Mouse (Mus musculus) limb, embryonic 15.5 days (tissue): ENCODE results near the gene Sgta. TPM values are rescaled to one million over a fixed set of nuclear protein-coding genes. Genes with fewer than 3 reads are reported as not detected.
"Not testable (repeated sequence)": the region's sequence is repeated elsewhere in the genome, so short reads cannot be mapped to it uniquely, and the experiment has no call there.

Source experiments
- ATAC-seq: fragments of 200-750 bp; cut with Nextera tagmentation; 2 replicates; pipeline ENCODE4 v1.8.0; 2017; ENCODE audit warnings: low read depth, moderate TSS enrichment; ENCODE audit not compliant: insufficient number of reproducible peaks, low FRiP score, low TSS enrichment
- H3K27ac ChIP-seq: fragments of 300-500 bp; sonication (generic); 2 replicates; pipeline ENCODE4 v1.5.1; 2015; ENCODE audit warnings: moderate library complexity, mild to moderate bottlenecking, inconsistent platforms
- H3K27me3 ChIP-seq: fragments of 300-500 bp; sonication (generic); 2 replicates; pipeline ENCODE4 v1.6.1; 2015; ENCODE audit warnings: inconsistent platforms
- H3K36me3 ChIP-seq: fragments of 300-500 bp; sonication (generic); 2 replicates; pipeline ENCODE4 v1.6.1; 2015; ENCODE audit warnings: inconsistent platforms
- H3K4me1 ChIP-seq: fragments of 300-500 bp; sonication (generic); 2 replicates; pipeline ENCODE4 v1.6.1; 2015; ENCODE audit warnings: inconsistent platforms
- H3K4me2 ChIP-seq: fragments of 300-500 bp; sonication (generic); 2 replicates; pipeline ENCODE4 v1.6.1; 2015; ENCODE audit warnings: mild to moderate bottlenecking, inconsistent platforms
- H3K4me3 ChIP-seq: fragments of 300-500 bp; sonication (generic); 2 replicates; pipeline ENCODE4 v1.5.1; 2015; ENCODE audit warnings: mild to moderate bottlenecking, inconsistent platforms
- H3K9ac ChIP-seq: fragments of 300-500 bp; sonication (generic); 2 replicates; pipeline ENCODE4 v1.6.1; 2015; ENCODE audit warnings: inconsistent platforms
- H3K9me3 ChIP-seq: fragments of 300-500 bp; sonication (generic); 2 replicates; pipeline ENCODE4 v1.6.1; 2016; ENCODE audit warnings: inconsistent platforms
- WGBS: fragments of 180-500 bp; shearing (Covaris S2); methylation state at CpG from one replicate; pipeline ENCODE4 v1.1.7; 2015; 5-methylcytosine and 5-hydroxymethylcytosine counted together
- polyA plus RNA-seq: library from polyadenylated mRNA; unstranded; fragments of >200 nt; fragmentation: Nextera tagmentation; extraction: Ambion mirVana; gene quantifications from 2 replicates; pipeline ENCODE4 v1.2.1, GENCODE M21; 2015

Sgta gene
- polyA plus RNA-seq, 1 experiment from 2014 or later: 200 TPM

DNA sequence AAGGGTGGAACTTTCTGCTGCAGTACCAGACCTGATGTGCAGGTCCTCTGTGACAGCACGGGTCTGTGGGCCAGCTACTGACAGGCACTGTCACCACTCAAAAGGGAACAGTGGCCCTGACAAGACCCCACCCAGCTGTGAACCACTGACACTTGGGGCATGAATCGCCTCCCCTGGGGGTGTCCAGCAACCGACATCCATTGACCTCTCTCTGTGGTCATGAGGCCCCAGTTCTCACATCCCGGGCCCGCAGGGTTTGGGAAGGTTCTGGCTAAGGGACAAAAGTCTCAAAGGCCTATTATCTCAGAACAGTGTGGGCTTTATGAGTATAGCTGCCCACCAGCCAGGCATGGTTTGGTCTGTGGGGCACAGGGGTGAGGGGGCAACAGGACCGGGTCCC lies 4.8 kb downstream of the Sgta start:
- ATAC-seq: no peak
- 86% methylated on average over 6 of the region's 6 CpGs for WGBS
- H3K4me1 ChIP-seq: peaks cover 38% of the 10 kb centered on the region
- no peak overlapping the region for H3K27ac ChIP-seq
- no peaks in the 10 kb centered on the region for H3K27me3 ChIP-seq
- no peak overlapping the region for H3K9ac ChIP-seq
- no peak overlapping the region for H3K4me2 ChIP-seq
- H3K9me3 ChIP-seq: no peaks in the 10 kb centered on the region
- no peak overlapping the region for H3K4me3 ChIP-seq
- peaks cover 53% of the 10 kb centered on the region for H3K36me3 ChIP-seq

DNA sequence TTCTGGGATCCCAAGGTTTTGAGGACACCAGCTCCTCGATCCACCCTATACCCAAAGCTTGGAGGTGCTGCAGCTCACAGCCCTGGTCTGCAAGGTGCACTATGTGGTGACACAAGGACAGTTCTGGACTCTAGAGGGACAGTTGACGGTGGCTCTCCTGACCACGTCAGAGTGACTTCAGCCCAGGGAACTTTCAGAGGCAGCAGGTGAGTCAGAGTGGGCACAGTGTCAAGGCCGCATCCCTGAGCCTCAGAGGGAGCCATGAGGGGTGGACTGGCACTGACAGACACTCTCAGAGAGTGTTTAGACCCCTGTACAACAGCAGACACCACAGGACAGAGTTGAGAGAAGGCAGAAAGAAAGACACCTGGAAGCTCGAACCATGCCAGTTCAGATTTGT lies 7.4 kb downstream of the Sgta start:
- 89% methylated on average over 5 of the region's 5 CpGs for WGBS
- H3K36me3 ChIP-seq: peaks cover 76% of the 10 kb centered on the region

DNA sequence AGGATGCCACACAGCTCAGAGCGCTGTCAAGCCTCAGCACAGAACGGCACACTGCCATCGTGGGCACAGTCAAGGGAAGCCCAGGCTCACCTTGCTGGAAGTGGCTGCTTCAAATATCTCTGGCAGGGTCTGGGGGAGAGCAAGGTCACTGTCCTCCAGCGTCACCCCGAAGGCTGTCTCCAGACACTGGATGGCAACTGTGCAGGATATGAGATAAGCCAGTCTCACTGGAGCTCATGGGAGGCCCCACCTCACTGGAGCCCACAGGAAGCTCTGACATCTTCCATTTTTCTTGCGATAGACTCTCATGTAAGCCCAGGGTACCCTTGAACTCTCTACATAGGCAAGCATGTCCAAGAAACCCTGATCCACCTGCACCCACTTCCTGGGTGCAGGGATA lies 8.8 kb downstream of the Sgta start:
- H3K27ac ChIP-seq: no peak overlapping the region
- no peak overlapping the region for H3K4me3 ChIP-seq
- H3K27me3 ChIP-seq: no peaks in the 10 kb centered on the region
- 95% methylated on average over 6 of the region's 6 CpGs for WGBS
- H3K9ac ChIP-seq: no peak overlapping the region
- no peak overlapping the region for H3K4me2 ChIP-seq
- no peak for ATAC-seq
- H3K9me3 ChIP-seq: no peaks in the 10 kb centered on the region
- H3K4me1 ChIP-seq: peaks cover 5% of the 10 kb centered on the region; the same call in 1 of the 2 replicates
- H3K36me3 ChIP-seq: peaks cover 85% of the 10 kb centered on the region

More for the DNA sequence above, 7.4 kb downstream of the Sgta start:
- Histone ChIP-seq H3K9ac (no peak overlapping the region), H3K4me1 (peaks cover 17% of the 10 kb centered on the region), H3K9me3 (no peaks in the 10 kb centered on the region), H3K27ac (no peak overlapping the region), H3K27me3 (no peaks in the 10 kb centered on the region), H3K4me3 (no peak overlapping the region), H3K4me2 (no peak overlapping the region)
- ATAC-seq: no peak

DNA sequence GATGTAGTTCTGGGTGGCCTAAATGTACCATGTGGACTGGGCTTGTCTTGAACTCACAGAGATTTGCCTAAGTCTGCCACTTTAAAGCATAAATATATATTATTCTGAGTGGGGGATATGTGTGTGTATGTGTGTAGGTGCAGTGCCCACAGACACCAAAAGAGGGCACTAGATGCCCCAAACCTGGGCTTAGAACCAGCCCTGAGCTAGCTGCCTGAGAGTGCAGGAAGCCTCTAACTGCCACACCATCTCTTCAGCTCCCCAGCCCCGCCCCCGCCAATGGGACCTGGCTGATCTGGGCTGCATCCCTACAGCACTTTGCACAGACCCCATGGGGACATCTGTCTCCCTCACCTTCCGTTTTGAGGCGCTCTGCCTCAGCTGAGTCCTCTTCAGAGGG lies 9.3 kb downstream of the Sgta start:
- no peak for ATAC-seq

DNA sequence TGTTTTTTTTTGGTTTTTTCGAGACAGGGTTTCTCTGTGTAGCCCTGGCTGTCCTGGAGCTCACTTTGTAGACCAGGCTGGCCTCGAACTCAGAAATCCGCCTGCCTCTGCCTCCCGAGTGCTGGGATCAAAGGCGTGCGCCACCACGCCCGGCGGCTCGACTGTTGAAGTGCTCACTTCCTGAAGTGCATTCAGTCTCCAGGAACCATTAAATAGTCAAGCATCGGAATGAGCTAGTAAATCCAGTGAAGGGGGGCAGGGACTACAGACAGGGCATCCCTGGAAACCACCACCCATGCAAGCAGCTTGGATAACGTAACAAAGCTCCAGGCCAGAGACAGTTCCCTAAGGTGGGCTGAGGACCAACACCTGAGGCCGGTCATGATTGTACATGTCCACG lies 14.7 kb downstream of the Sgta start:
- H3K9ac ChIP-seq, H3K27me3 ChIP-seq, H3K27ac ChIP-seq, H3K9me3 ChIP-seq, H3K4me1 ChIP-seq, H3K4me2 ChIP-seq, ATAC-seq, H3K4me3 ChIP-seq: not testable (repeated sequence)
- 90% methylated on average over 14 of the region's 14 CpGs for WGBS
- H3K36me3 ChIP-seq: peaks cover 77% of the 10 kb centered on the region

More for the DNA sequence above, 9.3 kb downstream of the Sgta start:
- H3K36me3 ChIP-seq: peaks cover 89% of the 10 kb centered on the region
- peaks cover 5% of the 10 kb centered on the region; the same call in 1 of the 2 replicates for H3K4me1 ChIP-seq
- no peak overlapping the region for H3K4me3 ChIP-seq
- WGBS: 94% methylated on average over 4 of the region's 4 CpGs
- H3K27ac ChIP-seq: no peak overlapping the region
- H3K4me2 ChIP-seq: no peak overlapping the region
- no peaks in the 10 kb centered on the region for H3K9me3 ChIP-seq
- no peaks in the 10 kb centered on the region for H3K27me3 ChIP-seq
- H3K9ac ChIP-seq: no peak overlapping the region

DNA sequence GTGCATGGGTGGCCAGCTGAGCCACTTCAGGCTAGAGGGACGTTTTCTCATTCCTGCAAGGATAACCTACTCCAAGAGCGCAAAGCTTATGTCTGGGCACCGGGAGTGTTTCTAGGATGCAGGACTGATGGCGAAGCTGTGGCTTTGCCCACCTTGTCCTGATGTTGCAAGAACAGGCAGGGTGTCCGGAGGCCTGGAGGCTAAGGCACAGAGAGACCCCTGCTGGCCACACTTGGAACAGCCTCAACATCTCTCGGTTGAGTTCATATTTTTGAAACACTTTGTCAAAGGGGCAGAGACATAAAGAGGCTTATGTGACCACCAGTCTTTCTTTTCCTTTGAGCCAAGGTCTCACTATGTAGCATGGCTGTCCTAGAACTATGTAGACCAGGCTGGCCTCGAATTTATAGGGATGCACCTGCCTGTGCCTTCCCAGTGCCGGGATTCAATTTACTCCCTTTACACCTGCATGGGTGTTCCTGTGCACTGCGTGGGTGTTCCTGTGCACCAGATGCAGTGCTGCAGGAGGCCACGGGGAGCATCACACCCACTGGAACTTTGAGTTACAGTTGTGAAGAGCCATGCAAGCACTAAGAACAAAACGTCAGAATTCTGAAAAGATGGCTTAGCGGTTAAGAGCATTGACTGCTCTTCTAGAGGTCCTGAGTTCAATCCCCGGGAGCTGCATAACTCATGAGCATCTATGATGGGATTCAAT lies 18.4 kb downstream of the Sgta start:
- Histone ChIP-seq H3K9me3 (no peaks in the 10 kb centered on the region), H3K4me3 (no peak overlapping the region), H3K27me3 (no peaks in the 10 kb centered on the region), H3K9ac (no peak overlapping the region), H3K4me2 (no peak overlapping the region), H3K27ac (no peak overlapping the region), H3K36me3 (peaks cover 40% of the 10 kb centered on the region), H3K4me1 (no peaks in the 10 kb centered on the region)
- WGBS: 29% methylated on average over 13 of the region's 13 CpGs
- ATAC-seq: no peak

DNA sequence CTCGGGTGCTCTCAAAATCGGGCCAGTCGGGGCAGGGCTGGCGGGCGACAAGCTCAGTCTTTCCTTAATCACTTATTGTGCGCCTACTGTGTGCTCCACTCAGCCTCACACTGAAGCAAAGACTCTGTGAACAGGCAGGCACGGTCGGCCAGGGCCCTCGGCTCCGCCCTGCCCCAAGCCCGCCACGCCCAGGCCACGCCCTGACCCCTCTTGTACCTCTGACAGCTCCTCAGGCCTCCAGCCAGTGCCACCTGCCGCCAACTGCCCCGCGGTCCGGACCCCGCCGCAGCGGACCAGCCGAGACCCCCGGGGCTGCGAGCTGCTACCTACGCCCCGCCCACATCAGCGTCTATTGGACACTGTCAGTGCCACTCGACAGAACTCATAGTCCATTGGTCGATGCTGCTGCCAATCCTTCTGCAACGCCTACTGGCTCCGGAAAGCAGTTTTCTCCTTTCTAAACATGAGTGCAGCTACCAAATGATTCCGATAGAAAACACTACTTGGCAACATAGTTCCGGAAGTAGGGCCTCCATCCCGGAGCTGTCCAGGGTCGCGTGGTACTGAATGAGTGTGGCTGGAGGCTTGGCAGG lies 22.9 kb downstream of the Sgta start, which contains the start of gene Slc39a3:
Gene Slc39a3, minus strand, starts transcription at position 439 of the 593 bp plus-strand sequence.
- no peaks in the 10 kb centered on the region for H3K4me1 ChIP-seq
- H3K27ac ChIP-seq: peak within 1 kb of the TSS; percentile 61; the same call in 1 of the 2 replicates
- under 1% methylated on average over 35 of the region's 35 CpGs for WGBS

DNA sequence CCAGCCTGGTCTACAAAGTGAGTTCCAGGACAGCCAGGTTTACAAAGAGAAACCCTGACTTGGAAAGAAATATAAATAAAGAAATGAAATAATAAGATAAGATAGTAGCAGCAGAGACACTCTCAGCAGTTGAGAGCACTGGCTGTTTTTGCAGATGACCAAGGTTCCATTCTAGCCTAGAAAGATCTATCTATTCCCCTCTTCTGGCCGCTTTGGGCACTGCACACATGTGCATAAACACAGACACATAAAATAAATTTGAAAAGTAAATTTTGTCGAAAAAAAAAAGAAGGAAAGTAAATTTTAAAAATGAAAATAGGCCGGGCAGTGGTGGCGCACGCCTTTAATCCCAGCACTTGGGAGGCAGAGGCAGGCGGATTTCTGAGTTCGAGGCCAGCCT lies 23.7 kb downstream of the Sgta start:
- Histone ChIP-seq H3K27me3 (no peaks in the 10 kb centered on the region), H3K4me3 (no peak overlapping the region), H3K36me3 (peaks cover 27% of the 10 kb centered on the region), H3K9me3 (no peaks in the 10 kb centered on the region), H3K4me2 (no peak overlapping the region), H3K27ac (no peak overlapping the region), H3K4me1 (no peaks in the 10 kb centered on the region), H3K9ac (no peak overlapping the region)
- no peak for ATAC-seq
- WGBS: 76% methylated on average over 7 of the region's 7 CpGs

More for the DNA sequence above, 22.9 kb downstream of the Sgta start, which contains the start of gene Slc39a3:
- H3K4me2 ChIP-seq: peak within 1 kb of the TSS; percentile 71
- peak within 1 kb of the TSS; percentile 89 for H3K4me3 ChIP-seq
- H3K27me3 ChIP-seq: no peaks in the 10 kb centered on the region
- ATAC-seq: peak; percentile 97
- peak within 1 kb of the TSS; percentile 79 for H3K9ac ChIP-seq
- no peaks in the 10 kb centered on the region for H3K9me3 ChIP-seq
- H3K36me3 ChIP-seq: peaks cover 20% of the 10 kb centered on the region

DNA sequence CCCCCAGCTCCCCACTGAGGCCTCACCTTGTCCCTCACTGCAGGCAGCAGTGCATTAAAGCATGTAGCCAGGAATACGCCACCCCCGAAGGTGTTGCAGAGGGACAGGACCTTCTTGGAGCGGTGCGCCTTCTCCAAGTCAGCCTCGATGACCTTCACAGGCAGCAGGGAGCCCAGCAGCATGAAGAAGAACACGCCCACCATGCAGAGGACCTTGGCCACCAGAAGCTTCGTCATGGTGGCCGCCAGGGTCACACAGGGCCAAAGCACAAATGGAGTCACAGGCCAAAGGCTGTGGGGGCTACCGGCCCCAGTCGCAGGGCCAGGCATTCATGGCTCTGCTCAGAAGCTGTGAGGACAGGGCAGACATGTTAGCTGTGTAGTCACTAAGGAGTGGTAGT lies 26.4 kb downstream of the Sgta start:
- Histone ChIP-seq H3K27me3 (no peaks in the 10 kb centered on the region), H3K4me1 (no peaks in the 10 kb centered on the region), H3K27ac (no peak overlapping the region), H3K9me3 (no peaks in the 10 kb centered on the region), H3K9ac (no peak overlapping the region), H3K36me3 (peaks cover 42% of the 10 kb centered on the region), H3K4me3 (no peak overlapping the region), H3K4me2 (no peak overlapping the region)
- no peak for ATAC-seq
- 79% methylated on average over 10 of the region's 10 CpGs for WGBS

DNA sequence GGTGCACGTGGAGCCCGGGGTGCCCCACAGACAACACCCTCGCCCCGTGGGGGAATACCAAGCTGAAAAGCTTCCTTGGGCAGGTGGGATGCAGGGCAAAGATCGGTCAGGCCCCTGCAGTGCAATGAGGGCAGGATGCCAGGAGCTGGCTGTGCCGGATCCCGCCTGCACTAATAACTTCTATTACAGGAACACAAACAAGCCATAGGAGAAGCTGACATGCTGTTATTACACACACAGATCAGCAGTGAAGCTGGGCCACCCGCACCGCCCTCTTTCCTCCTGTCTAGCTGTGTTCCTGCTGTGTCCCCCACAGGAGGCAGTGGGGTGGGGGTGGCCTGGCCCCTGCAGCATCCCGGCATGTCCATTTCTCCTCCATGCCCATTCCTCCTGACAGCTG lies 30.9 kb downstream of the Sgta start:
- 57% methylated on average over 10 of the region's 10 CpGs for WGBS
- Histone ChIP-seq H3K4me3 (no peak overlapping the region), H3K9ac (no peak overlapping the region)

DNA sequence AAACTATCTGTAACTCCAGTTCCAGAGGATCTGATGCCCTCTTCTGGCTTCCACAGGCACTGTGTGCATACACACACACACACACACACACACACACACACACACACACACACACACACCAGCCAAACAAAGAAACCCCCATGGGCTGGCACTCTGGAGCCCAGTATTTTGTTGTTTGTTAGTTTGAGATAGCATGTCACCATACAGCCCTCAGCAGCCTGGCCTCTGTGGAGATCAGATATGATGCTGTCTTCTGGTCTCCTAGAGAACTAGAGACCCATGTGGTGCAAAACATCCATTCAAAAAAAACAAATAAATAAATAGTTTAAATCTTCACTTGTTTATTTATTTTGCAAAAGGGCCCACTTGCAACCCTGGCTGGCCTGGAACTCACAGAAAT lies 31.8 kb downstream of the Sgta start:
- H3K36me3 ChIP-seq: peaks cover 33% of the 10 kb centered on the region

More for the DNA sequence above, 30.9 kb downstream of the Sgta start:
- H3K27ac ChIP-seq: no peak overlapping the region
- no peak overlapping the region for H3K4me2 ChIP-seq
- no peak for ATAC-seq
- H3K9me3 ChIP-seq: no peaks in the 10 kb centered on the region
- peaks cover 6% of the 10 kb centered on the region for H3K4me1 ChIP-seq
- peaks cover 41% of the 10 kb centered on the region for H3K36me3 ChIP-seq
- H3K27me3 ChIP-seq: peaks cover 36% of the 10 kb centered on the region

DNA sequence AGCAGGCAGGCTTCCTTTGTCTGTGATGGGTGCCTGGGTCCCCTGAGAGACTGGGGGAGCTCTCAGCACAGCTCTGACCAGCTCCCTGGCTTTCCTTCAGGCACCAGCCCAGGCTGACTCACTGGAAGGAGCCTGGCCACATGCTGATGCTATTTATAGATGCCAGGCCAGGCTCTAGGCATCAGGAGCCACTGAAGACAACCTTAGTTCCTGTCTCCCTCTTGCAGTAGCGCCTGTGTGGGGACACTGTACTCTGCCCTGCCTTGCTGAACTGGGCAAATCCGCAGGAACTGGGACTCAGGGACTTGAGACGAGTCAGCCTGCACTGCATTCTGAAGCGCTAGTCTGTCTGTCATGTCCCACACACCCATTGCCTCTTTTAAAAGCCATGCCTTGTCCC lies 32.6 kb downstream of the Sgta start:
- no peak overlapping the region for H3K4me2 ChIP-seq
- H3K4me3 ChIP-seq: no peak overlapping the region
- peaks cover 6% of the 10 kb centered on the region for H3K4me1 ChIP-seq
- peaks cover 24% of the 10 kb centered on the region for H3K36me3 ChIP-seq
- H3K27ac ChIP-seq: no peak overlapping the region
- no peaks in the 10 kb centered on the region for H3K9me3 ChIP-seq
- 63% methylated on average over 4 of the region's 4 CpGs for WGBS
- H3K9ac ChIP-seq: no peak overlapping the region
- H3K27me3 ChIP-seq: peaks cover 52% of the 10 kb centered on the region
- ATAC-seq: no peak

More for the DNA sequence above, 31.8 kb downstream of the Sgta start:
- Histone ChIP-seq H3K9me3 (no peaks in the 10 kb centered on the region), H3K4me1 (peaks cover 6% of the 10 kb centered on the region), H3K4me3 (no peak overlapping the region), H3K27ac (no peak overlapping the region), H3K9ac (no peak overlapping the region), H3K27me3 (peaks cover 44% of the 10 kb centered on the region), H3K4me2 (no peak overlapping the region)
- no peak for ATAC-seq
